Mouse (Mus musculus) cerebellum, adult 2 months (tissue): ENCODE measurements around the gene Yipf3.

ENCODE experiments used
- CTCF ChIP-seq: fragments of 200-500 bp; IDR thresholded peaks from 2 replicates; pipeline ENCODE4 v1.5.1; 2011; ENCODE audit warnings: low read depth, mild to moderate bottlenecking, control low read depth, low read length, moderate library complexity, borderline replicate concordance; ENCODE audit not compliant: insufficient read depth
- POLR2A ChIP-seq: fragments of 200-500 bp; IDR thresholded peaks from 2 replicates; pipeline ENCODE4 v1.6.1; 2011; ENCODE audit warnings: low read length, control low read depth, borderline replicate concordance; ENCODE audit not compliant: insufficient read depth

DNA sequence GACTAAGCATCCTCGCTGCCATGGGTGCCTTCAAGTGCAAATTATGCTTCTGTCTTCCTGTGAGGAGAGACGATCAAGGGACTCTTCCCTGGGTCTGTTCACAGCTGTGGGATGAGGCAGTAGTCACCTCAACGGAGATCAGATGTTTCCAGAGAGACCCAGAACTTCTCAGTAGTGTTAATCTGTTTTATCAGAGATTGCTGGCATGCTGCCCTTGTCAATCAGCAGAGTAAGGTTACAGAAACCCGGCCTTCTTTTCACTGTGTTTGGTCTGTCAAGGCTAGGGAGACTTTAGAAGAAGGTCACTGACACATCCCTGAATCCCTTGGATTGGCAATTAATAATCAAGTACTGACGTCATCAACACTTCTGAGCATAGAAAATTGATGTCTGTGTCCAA lies 10.4 kb upstream of the Yipf3 start:
- TF ChIP-seq CTCF (no peak), POLR2A (no peak)
